Mouse (Mus musculus) intestine, embryonic 14.5 days (tissue): ENCODE measurements at regions not wholly inside any gene's neighbourhood (a gene's known extent, or its start where the extent isn't known, plus 50 kb on each side); places are given as distances from the start of the nearest gene placed in this dataset.

Experiments used
- ATAC-seq: fragments of 200-750 bp; cut with Nextera tagmentation; replicated peaks from 2 replicates; pipeline ENCODE4 v1.8.0; 2017; ENCODE audit warnings: low read depth, moderate number of reproducible peaks, moderate TSS enrichment, moderate library complexity; ENCODE audit not compliant: low FRiP score, low TSS enrichment
- DNase-seq: peaks from one replicate; pipeline ENCODE4 v3.0.0-alpha.2; 2018; ENCODE audit warnings: low spot score
- H3K27ac ChIP-seq: fragments of 300-500 bp; sonication (generic); 2 replicates; pipeline ENCODE4 v1.5.1; 2014; ENCODE audit warnings: low read depth, mild to moderate bottlenecking, control low read depth
- H3K27me3 ChIP-seq: fragments of 300-500 bp; sonication (generic); replicated peaks from 2 replicates; pipeline ENCODE4 v1.6.1; 2014; ENCODE audit warnings: low read length, control low read depth; ENCODE audit not compliant: control insufficient read depth, insufficient read depth
- H3K36me3 ChIP-seq: fragments of 300-500 bp; sonication (generic); 2 replicates; pipeline ENCODE4 v1.6.1; 2014; ENCODE audit warnings: low read length, control low read depth; ENCODE audit not compliant: control insufficient read depth, insufficient read depth
- H3K4me1 ChIP-seq: fragments of 300-500 bp; sonication (generic); replicated peaks from 2 replicates; pipeline ENCODE4 v1.6.1; 2014; ENCODE audit warnings: low read length, control low read depth, mixed read lengths; ENCODE audit not compliant: control insufficient read depth, insufficient read depth
- H3K4me2 ChIP-seq: fragments of 300-500 bp; sonication (generic); 2 replicates; pipeline ENCODE4 v1.6.1; 2014; ENCODE audit warnings: low read length
- H3K4me3 ChIP-seq: fragments of 300-500 bp; sonication (generic); 2 replicates; pipeline ENCODE4 v1.5.1; 2014; ENCODE audit warnings: low read depth, low read length, control low read depth, mixed read lengths
- H3K9ac ChIP-seq: fragments of 300-500 bp; sonication (generic); 2 replicates; pipeline ENCODE4 v1.6.1; 2014; ENCODE audit warnings: mild to moderate bottlenecking, low read length
- H3K9me3 ChIP-seq: fragments of 300-500 bp; sonication (generic); 2 replicates; pipeline ENCODE4 v1.6.1; 2016; ENCODE audit warnings: low read length, control low read depth; ENCODE audit not compliant: control insufficient read depth
- WGBS: fragments of 180-500 bp; shearing (Covaris S2); extraction: QIAGEN DNeasy Blood & Tissue Kit; methylation state at CpG from one replicate; pipeline ENCODE4 v1.1.7; 2014; 5-methylcytosine and 5-hydroxymethylcytosine counted together

DNA sequence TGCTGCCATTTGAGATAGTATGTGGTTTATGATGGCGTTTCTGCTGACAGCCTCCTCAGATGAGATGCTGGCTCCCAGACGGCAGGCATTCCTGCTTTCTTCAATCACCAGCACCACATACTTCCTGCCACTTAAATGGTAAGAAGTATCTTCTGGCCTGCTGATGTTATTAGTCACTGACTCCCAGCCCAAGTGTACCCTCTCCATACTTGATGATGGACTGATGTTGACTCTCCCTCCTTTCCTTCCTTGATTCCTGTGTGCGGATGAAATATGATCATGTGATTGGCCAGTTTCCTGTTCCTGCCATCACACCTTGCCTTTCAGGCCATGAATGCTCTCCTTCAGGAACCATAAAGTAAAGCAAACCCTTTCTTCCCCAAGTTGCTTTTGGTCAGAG is 50.8 kb upstream of the Rpl10-ps3 start:
- no peak for DNase-seq
- H3K27ac ChIP-seq: no peak overlapping the region
- 62% methylated on average over 3 of the region's 3 CpGs for WGBS

DNA sequence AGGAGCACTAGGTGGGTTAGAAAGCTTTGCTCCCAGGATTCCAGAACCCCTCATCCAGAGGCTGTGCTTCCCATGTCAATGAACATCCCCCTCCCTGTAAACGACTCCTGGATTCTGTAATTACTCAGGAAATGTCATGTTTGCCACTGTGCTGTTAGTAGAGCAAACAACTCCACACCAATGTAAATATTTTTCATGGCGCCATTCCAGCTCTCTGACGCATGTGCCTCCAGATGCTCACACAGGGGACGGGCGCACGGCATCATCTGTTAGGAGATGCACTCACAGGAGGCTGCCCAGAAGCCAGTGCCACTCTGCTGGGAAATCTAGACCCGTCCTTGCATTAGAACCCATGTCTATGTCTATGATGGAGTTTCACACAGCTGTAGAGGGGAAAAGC is 51.3 kb upstream of the Rpl10-ps3 start:
- no peaks in the 10 kb centered on the region for H3K9me3 ChIP-seq
- no peak overlapping the region for H3K27ac ChIP-seq
- no peak overlapping the region for H3K9ac ChIP-seq
- H3K36me3 ChIP-seq: no peaks in the 10 kb centered on the region
- no peak overlapping the region for H3K4me3 ChIP-seq
- WGBS: 44% methylated on average over 7 of the region's 7 CpGs
- no peak overlapping the region for H3K4me2 ChIP-seq
- H3K27me3 ChIP-seq: no peaks in the 10 kb centered on the region
- ATAC-seq (no peak), DNase-seq (no peak)
- no peaks in the 10 kb centered on the region for H3K4me1 ChIP-seq

More for the DNA sequence above, 50.8 kb upstream of the Rpl10-ps3 start:
- ATAC-seq: no peak
- Histone ChIP-seq H3K9me3 (no peaks in the 10 kb centered on the region), H3K4me2 (no peak overlapping the region), H3K36me3 (no peaks in the 10 kb centered on the region), H3K4me1 (no peaks in the 10 kb centered on the region), H3K4me3 (no peak overlapping the region), H3K27me3 (no peaks in the 10 kb centered on the region), H3K9ac (no peak overlapping the region)

DNA sequence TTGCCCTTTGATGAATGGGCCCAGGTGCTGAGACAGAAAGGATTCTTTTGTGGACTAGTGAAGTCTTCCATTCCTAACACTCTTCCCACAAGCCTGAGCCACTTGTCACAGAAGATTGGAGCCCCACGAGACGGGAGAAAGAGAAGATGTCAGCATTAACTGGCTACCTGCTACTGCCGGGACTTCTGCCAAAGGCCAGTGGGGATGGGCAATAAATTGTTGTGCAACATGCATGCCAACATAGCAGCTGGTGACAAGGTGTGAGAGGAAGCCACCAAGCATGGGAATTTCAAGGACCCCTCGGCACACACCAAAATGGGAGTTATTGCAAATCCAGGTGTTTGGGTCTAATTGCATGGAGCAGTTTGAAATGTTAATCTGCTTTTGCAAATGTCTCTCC is 63.6 kb upstream of the Rpl10-ps3 start:
- H3K4me2 ChIP-seq: no peak overlapping the region
- no peaks in the 10 kb centered on the region for H3K36me3 ChIP-seq
- no peak overlapping the region for H3K4me3 ChIP-seq
- ATAC-seq (no peak), DNase-seq (no peak)
- WGBS: 78% methylated on average over 4 of the region's 4 CpGs
- H3K4me1 ChIP-seq: no peaks in the 10 kb centered on the region
- no peaks in the 10 kb centered on the region for H3K9me3 ChIP-seq
- H3K9ac ChIP-seq: no peak overlapping the region
- no peaks in the 10 kb centered on the region for H3K27me3 ChIP-seq
- no peak overlapping the region for H3K27ac ChIP-seq

DNA sequence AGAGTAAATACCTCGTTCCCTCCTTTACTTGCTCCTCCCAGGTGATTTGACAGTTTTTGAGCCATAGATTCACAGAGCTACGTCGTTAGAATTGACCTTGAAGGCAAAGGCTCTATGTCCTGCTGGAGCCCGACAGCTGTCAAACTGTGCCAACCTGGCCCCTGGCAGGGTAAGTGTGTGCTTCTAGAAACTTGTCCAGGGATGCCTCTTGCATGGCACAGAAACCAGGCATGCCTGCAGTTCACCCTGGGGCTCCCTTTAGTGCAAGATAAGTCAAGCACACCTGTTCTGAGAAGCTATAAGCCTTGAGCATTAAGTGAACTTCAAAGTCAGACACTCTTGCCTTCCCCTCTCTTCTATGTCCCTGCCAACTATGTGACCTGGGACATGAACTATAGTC is 64.1 kb upstream of the Rpl10-ps3 start:
- WGBS: 62% methylated on average over 4 of the region's 4 CpGs
- Histone ChIP-seq H3K4me1 (no peaks in the 10 kb centered on the region), H3K9ac (no peak overlapping the region), H3K4me3 (no peak overlapping the region), H3K36me3 (no peaks in the 10 kb centered on the region), H3K9me3 (no peaks in the 10 kb centered on the region), H3K4me2 (no peak overlapping the region), H3K27ac (no peak overlapping the region), H3K27me3 (no peaks in the 10 kb centered on the region)
- DNase-seq (no peak), ATAC-seq (no peak)

DNA sequence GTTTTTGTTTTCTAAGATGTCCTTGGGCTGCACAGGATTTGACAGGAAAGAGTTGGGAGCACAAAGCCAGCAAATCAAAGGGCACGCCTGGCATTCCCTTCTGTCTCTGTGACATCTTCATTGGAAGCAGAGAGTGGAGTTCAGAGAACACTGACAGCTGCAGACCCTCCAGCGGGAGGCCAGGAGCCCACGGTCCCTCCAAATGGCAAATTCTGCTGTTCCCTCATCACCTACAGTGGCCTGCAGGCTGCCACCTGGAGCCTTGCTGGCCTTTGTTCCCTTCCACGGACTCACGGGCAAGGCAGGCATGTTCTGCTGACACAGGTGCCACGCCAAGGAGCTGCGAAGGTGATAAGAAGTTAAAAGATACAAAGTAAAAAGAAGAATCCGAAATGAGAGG is 68.2 kb upstream of the Rpl10-ps3 start:
- H3K36me3 ChIP-seq: no peaks in the 10 kb centered on the region
- H3K9ac ChIP-seq: no peak overlapping the region

DNA sequence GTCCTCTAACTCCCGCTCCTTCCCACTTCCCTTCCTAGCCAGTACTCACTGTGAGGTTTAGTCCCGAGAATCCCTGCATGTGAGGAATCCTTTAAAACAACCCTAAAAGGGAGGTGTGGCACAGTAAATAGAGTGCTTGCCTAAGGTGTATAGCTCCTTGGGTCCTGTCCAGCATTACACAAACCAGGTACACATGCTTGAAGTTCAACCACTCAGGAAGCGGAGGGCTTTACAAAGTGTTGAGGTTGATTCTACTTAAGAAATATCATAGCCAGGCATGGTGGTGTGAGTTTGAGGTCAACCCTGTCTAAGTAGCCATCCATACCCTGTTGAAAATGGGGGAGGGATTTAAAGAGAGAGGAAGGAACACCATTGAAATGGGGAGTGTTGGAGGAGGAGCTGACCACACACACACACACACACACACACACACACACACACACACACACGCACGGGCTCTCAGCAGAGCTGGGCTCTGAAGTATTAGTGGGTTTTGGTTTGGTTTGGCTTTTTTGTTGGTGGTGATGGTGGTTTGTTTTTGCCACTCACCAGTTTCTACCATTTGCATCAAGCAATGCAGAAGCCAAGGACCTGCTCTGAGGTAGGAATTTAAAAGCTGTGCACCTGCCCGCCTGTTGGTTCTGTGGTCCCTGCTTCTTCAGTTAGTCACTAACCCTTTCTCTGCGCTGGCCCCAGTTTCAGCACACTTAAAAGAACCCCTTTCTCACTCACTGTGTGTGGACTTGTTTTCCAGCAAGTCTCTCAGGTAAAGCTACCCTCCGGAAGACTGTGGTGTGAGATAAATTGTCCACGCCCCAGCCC is 69.0 kb upstream of the Rpl10-ps3 start:
- no peak overlapping the region for H3K4me3 ChIP-seq
- DNase-seq (no peak), ATAC-seq (no peak)
- H3K4me1 ChIP-seq: no peaks in the 10 kb centered on the region
- no peaks in the 10 kb centered on the region for H3K27me3 ChIP-seq
- H3K36me3 ChIP-seq: no peaks in the 10 kb centered on the region
- no peak overlapping the region for H3K4me2 ChIP-seq
- no peaks in the 10 kb centered on the region for H3K9me3 ChIP-seq
- no peak overlapping the region for H3K27ac ChIP-seq
- 77% methylated on average over 9 of the region's 9 CpGs for WGBS
- H3K9ac ChIP-seq: no peak overlapping the region

More for the DNA sequence above, 68.2 kb upstream of the Rpl10-ps3 start:
- H3K9me3 ChIP-seq: no peaks in the 10 kb centered on the region
- ATAC-seq: no peak
- H3K27me3 ChIP-seq: no peaks in the 10 kb centered on the region
- no peak overlapping the region for H3K4me2 ChIP-seq
- H3K27ac ChIP-seq: no peak overlapping the region
- H3K4me1 ChIP-seq: no peaks in the 10 kb centered on the region
- 84% methylated on average over 8 of the region's 8 CpGs for WGBS
- DNase-seq: no peak
- H3K4me3 ChIP-seq: no peak overlapping the region

DNA sequence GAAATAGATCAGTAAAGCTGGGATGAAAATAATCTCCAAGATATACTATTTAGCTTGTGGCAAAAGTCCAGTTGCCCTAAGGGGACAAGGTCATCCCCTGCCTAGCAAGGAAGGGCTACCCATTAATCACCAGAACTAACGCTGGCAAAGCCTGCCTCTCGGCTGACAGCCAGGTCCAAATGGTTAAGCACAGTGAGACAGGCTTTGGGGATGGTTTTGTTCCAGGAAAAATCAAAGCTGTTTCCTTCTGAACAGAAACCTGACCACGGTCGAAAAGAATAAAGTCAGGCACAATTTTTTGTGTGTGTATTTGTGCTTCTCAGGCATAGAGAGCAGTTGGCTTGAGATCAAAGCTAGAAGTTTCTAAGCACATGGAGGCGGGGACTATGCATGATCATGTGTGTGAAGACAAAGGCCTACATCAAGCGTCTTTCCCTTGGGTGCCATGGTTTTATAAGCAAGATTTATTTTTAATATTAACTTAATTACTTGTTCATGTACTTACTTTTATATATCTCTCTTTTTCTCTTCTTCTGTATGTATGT is 70.1 kb upstream of the Rpl10-ps3 start:
- DNase-seq (no peak), ATAC-seq (no peak)
- H3K27ac ChIP-seq: no peak overlapping the region

DNA sequence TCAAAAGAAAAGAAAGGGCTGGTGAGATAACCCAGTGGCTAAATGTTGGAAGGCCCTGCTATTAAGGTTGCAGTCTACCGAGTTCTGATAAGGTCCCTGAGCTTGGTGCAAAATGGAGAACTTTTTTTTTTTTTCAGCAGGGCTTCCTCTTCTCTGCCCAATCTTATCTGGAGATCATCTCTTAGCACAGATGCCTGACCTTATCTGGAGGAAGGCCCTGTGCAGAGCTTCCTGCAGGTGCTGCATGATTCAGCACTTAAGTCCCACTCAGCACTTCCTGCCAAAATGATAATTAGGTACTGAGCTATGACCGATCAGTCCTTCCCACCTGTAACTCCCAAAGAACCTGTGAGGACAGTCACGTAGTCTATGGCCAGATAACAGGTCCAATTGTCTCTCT is 71.9 kb upstream of the Rpl10-ps3 start:
- H3K4me3 ChIP-seq: no peak overlapping the region
- ATAC-seq (no peak), DNase-seq (no peak)
- no peak overlapping the region for H3K27ac ChIP-seq
- no peaks in the 10 kb centered on the region for H3K36me3 ChIP-seq
- H3K27me3 ChIP-seq: no peaks in the 10 kb centered on the region
- WGBS: 66% methylated on average over 3 of the region's 3 CpGs
- no peak overlapping the region for H3K4me2 ChIP-seq
- no peaks in the 10 kb centered on the region for H3K4me1 ChIP-seq
- 0 out of 2 replicates have a peak, but pooled peaks cover 4% of the 10 kb centered on the region for H3K9me3 ChIP-seq
- no peak overlapping the region for H3K9ac ChIP-seq

More for the DNA sequence above, 70.1 kb upstream of the Rpl10-ps3 start:
- no peak overlapping the region for H3K9ac ChIP-seq
- no peak overlapping the region for H3K4me2 ChIP-seq
- 62% methylated on average over 6 of the region's 6 CpGs for WGBS
- H3K27me3 ChIP-seq: no peaks in the 10 kb centered on the region
- no peaks in the 10 kb centered on the region for H3K9me3 ChIP-seq
- H3K36me3 ChIP-seq: no peaks in the 10 kb centered on the region
- no peak overlapping the region for H3K4me3 ChIP-seq
- H3K4me1 ChIP-seq: no peaks in the 10 kb centered on the region

DNA sequence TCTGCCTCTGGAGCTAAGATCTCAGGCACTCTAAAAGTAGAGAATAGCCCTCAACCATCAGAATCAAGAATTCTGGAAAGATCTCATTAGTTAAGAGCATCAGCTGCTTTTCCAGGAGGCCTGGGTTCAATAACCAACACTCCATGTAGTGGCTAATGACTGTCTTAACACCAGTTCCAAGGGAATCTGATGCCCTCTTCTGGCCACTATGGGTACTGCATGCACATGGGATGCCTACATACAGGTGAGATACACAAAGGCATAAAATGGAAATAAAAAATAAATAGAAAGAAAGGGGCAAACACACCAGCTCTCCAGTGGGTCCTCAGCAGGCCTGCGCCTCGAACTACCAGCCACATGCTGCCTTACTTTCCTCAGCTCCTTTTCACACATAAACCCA is 73.3 kb upstream of the Plet1 start:
- ATAC-seq: no peak

More for the DNA sequence above, 73.3 kb upstream of the Plet1 start:
- H3K27ac ChIP-seq: no peak overlapping the region
- H3K4me1 ChIP-seq: no peaks in the 10 kb centered on the region
- H3K27me3 ChIP-seq: no peaks in the 10 kb centered on the region
- H3K36me3 ChIP-seq: no peaks in the 10 kb centered on the region
- 96% methylated on average over 2 of the region's 2 CpGs for WGBS
- H3K4me2 ChIP-seq: no peak overlapping the region
- H3K9ac ChIP-seq: no peak overlapping the region
- DNase-seq: no peak
- no peak overlapping the region for H3K4me3 ChIP-seq
- H3K9me3 ChIP-seq: 0 out of 2 replicates have a peak, but pooled peaks cover 4% of the 10 kb centered on the region
